Mouse (Mus musculus) layer of hippocampus, adult 18-20 months (tissue): ENCODE results near the gene Aes. TPM values are rescaled to one million over a fixed set of nuclear protein-coding genes. Genes with fewer than 3 reads are reported as not detected.

ENCODE experiments used
- DNase-seq, 2 experiments: peaks; one replicate each; pipeline ENCODE4 v3.0.0; 2022; ENCODE audit warnings: low spot score in 2 of 2
- total RNA-seq, 2 experiments: library from RNA; stranded (reverse); gene quantifications; 2 replicates each; pipeline ENCODE4 v1.2.3; 2021

Gene Aes
- total RNA-seq, 2 experiments from 2014 or later = 765 to 778 TPM

- DNase-seq = no peak
These were observed 9.3 kb downstream of the Aes start for GRCm38 (mm10) chr10:81568381-81569191.

GRCm38 (mm10) chr10:81569507-81570237 lies 10.4 kb downstream of the Aes start:
- no peak for DNase-seq

GRCm38 (mm10) chr10:81570238-81570800 lies 11.0 kb downstream of the Aes start:
- DNase-seq = no peak

- peak; percentile 91 to 97 for DNase-seq
These were observed 11.7 kb downstream of the Aes start for GRCm38 (mm10) chr10:81570831-81571500.

GRCm38 (mm10) chr10:81571501-81571876 lies 12.2 kb downstream of the Aes start:
- DNase-seq = peak; percentile 99 to 100

- DNase-seq = no peak
These were observed 12.9 kb downstream of the Aes start for GRCm38 (mm10) chr10:81572133-81572671.

- DNase-seq = no peak
These were observed 13.7 kb downstream of the Aes start for GRCm38 (mm10) chr10:81572975-81573374.

GRCm38 (mm10) chr10:81574081-81575056 lies 15.1 kb downstream of the Aes start, which contains the start of gene Tle2:
Gene Tle2, plus strand, starts transcription at chr10:81574561.
- DNase-seq = no peak

- DNase-seq = no peak
These were observed 15.9 kb downstream of the Aes start for GRCm38 (mm10) chr10:81575208-81575631.

GRCm38 (mm10) chr10:81575695-81576094 lies 16.4 kb downstream of the Aes start:
- DNase-seq = no peak

GRCm38 (mm10) chr10:81579967-81580366 lies 20.7 kb downstream of the Aes start:
- no peak for DNase-seq

GRCm38 (mm10) chr10:81580441-81581070 lies 21.3 kb downstream of the Aes start:
- DNase-seq = no peak

- DNase-seq = no peak
These were observed 24.1 kb downstream of the Aes start for GRCm38 (mm10) chr10:81583347-81583746.

- DNase-seq = no peak
These were observed 29.5 kb downstream of the Aes start for GRCm38 (mm10) chr10:81588739-81589138.

GRCm38 (mm10) chr10:81591846-81592245 lies 32.6 kb downstream of the Aes start:
- no peak for DNase-seq

- DNase-seq = no peak
These were observed 33.3 kb downstream of the Aes start for GRCm38 (mm10) chr10:81592631-81593030.

GRCm38 (mm10) chr10:81593223-81593622 lies 33.9 kb downstream of the Aes start:
- no peak for DNase-seq

- DNase-seq = no peak
These were observed 34.6 kb downstream of the Aes start for GRCm38 (mm10) chr10:81593935-81594334.

- DNase-seq = no peak
These were observed 36.3 kb downstream of the Aes start for GRCm38 (mm10) chr10:81595599-81595998.

GRCm38 (mm10) chr10:81596611-81597010 lies 37.3 kb downstream of the Aes start:
- DNase-seq = no peak
